Mouse (Mus musculus): Measurements from ENCODE around the gene Vkorc1. TPM values are rescaled to one million over a fixed set of nuclear protein-coding genes. Genes with fewer than 3 reads are reported as not detected.

Gene Vkorc1
- polyA plus RNA-seq, 1 experiment from 2014 or later, result 44.6 TPM

GRCm38 (mm10) chr7:127858258-127858657 is 37.2 kb downstream of the Vkorc1 start:
- 93% methylated on average over 6 of the region's 6 CpGs for WGBS
- no peak for DNase-seq (ENCODE audit: low spot score)
- H3K36me3 ChIP-seq, result peaks cover 4% of the 10 kb centered on the region; the same call in 1 of the 2 replicates
- H3K9me3 ChIP-seq (replicated peaks), result no peaks in the 10 kb centered on the region
- no peak overlapping the region for H3K27ac ChIP-seq (replicated peaks)
- no peaks in the 10 kb centered on the region for H3K27me3 ChIP-seq (ENCODE audit: low read depth, poor library complexity, severe bottlenecking)
- no peak overlapping the region for H3K4me3 ChIP-seq
- H3K4me1 ChIP-seq, result no peaks in the 10 kb centered on the region

- no peaks in the 10 kb centered on the region for H3K4me1 ChIP-seq
- H3K27me3 ChIP-seq (ENCODE audit: low read depth, poor library complexity, severe bottlenecking), result no peaks in the 10 kb centered on the region
- H3K27ac ChIP-seq (replicated peaks), result no peak overlapping the region
- H3K36me3 ChIP-seq, result peaks cover 9% of the 10 kb centered on the region; the same call in 1 of the 2 replicates
- H3K9me3 ChIP-seq (replicated peaks), result no peaks in the 10 kb centered on the region
- 82% methylated on average over 5 of the region's 5 CpGs for WGBS
- no peak overlapping the region for H3K4me3 ChIP-seq
- DNase-seq (ENCODE audit: low spot score), result no peak
Measured at GRCm38 (mm10) chr7:127850906-127851305, 44.5 kb downstream of the Vkorc1 start.

DNA sequence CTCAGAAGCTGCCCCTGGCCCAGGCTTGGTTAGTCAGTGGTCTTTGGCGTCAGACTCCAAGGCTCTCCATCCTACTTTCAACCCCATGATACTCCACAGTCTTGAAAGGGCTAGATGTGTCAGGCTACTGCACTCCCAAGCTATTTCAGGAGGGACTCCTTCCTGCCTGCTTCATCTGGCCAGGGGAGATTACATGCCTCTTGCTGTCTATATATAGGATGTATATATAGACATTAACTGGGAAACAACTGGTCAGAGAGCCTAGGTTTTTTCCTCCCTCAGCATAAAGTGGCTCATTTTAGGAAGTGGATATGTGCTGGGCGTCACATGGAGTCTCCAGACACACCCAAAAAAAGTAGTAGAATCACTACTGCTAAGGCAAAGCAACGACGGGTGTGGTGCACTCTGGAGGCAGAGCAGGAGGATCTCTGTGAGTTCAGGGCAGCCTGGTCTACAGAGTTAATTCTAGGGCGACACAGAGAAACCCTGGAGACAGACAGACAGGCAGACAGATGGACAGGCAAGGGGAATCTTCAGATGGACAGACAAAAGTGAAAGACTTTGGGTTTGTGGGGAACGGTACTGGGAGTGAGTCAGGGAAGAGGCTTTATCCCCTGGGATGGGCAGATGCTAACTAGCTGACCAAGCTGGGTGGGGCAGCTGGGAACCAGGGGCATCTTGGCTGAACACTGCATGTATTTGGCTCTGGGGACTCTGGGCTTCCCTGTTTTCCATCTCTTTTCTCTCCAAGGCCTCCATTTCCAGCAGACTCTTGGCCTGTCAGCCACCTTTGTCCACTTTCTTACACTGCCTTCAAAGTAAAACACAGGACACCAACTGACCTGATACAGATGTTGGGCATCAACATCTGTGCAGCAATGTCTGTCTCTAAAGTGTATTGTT is 45.2 kb downstream of the Vkorc1 start:
- Histone ChIP-seq H3K27ac (replicated peaks) (no peak overlapping the region), H3K9me3 (replicated peaks) (no peaks in the 10 kb centered on the region), H3K4me3 (no peak overlapping the region), H3K36me3 (peaks cover 9% of the 10 kb centered on the region; the same call in 1 of the 2 replicates), H3K4me1 (no peaks in the 10 kb centered on the region), H3K27me3 (ENCODE audit: low read depth, poor library complexity, severe bottlenecking) (no peaks in the 10 kb centered on the region)
- 78% methylated on average over 6 of the region's 6 CpGs for WGBS
- DNase-seq (ENCODE audit: low spot score), result no peak

Other genes with a start within 250 kb of the Vkorc1 start
- gene Bcl7c, start 186.7 kb downstream of the Vkorc1 start, polyA plus RNA-seq (2016; fragmentation: Nextera tagmentation; extraction: Ambion mirVana), result 47.8 and 48.9 TPM in 2 replicates
- 5.1 and 5.2 TPM in 2 replicates for gene Ctf1, start 182.9 kb downstream of the Vkorc1 start, polyA plus RNA-seq (2016; fragmentation: Nextera tagmentation; extraction: Ambion mirVana)
- 0.22 and 0.36 TPM in 2 replicates for gene Ctf2, start 163.5 kb downstream of the Vkorc1 start, polyA plus RNA-seq (2016; fragmentation: Nextera tagmentation; extraction: Ambion mirVana)
- gene Fbxl19, start 151.1 kb downstream of the Vkorc1 start, polyA plus RNA-seq (2016; fragmentation: Nextera tagmentation; extraction: Ambion mirVana), result 7.9 and 8.3 TPM in 2 replicates
- gene Orai3, start 125.8 kb downstream of the Vkorc1 start, polyA plus RNA-seq (2016; fragmentation: Nextera tagmentation; extraction: Ambion mirVana), result 8.3 and 10.1 TPM in 2 replicates
- 13.4 and 14.7 TPM in 2 replicates for gene Setd1a, start 118.9 kb downstream of the Vkorc1 start, polyA plus RNA-seq (2016; fragmentation: Nextera tagmentation; extraction: Ambion mirVana)
- 0.35 TPM in 1 of 2 replicates, not detected in the other for gene Gm49388, start 110.0 kb downstream of the Vkorc1 start, polyA plus RNA-seq (2016; fragmentation: Nextera tagmentation; extraction: Ambion mirVana)
- 5.0 and 7.2 TPM in 2 replicates for gene Hsd3b7, start 95.0 kb downstream of the Vkorc1 start, polyA plus RNA-seq (2016; fragmentation: Nextera tagmentation; extraction: Ambion mirVana)
- gene Stx4a, start 71.3 kb downstream of the Vkorc1 start, polyA plus RNA-seq (2016; fragmentation: Nextera tagmentation; extraction: Ambion mirVana), result 19.5 and 21.6 TPM in 2 replicates
- 5.4 and 9.7 TPM in 2 replicates for gene Stx1b, start 71.1 kb downstream of the Vkorc1 start, polyA plus RNA-seq (2016; fragmentation: Nextera tagmentation; extraction: Ambion mirVana)
- 17.2 and 18.7 TPM in 2 replicates for gene Zfp646, start 19.4 kb downstream of the Vkorc1 start, polyA plus RNA-seq (2016; fragmentation: Nextera tagmentation; extraction: Ambion mirVana)
- 41.5 and 47.3 TPM in 2 replicates for gene Zfp668, start 18.8 kb downstream of the Vkorc1 start, polyA plus RNA-seq (2016; fragmentation: Nextera tagmentation; extraction: Ambion mirVana)
- 0.52 and 0.68 TPM in 2 replicates for gene Prss53, start 4.6 kb downstream of the Vkorc1 start, polyA plus RNA-seq (2016; fragmentation: Nextera tagmentation; extraction: Ambion mirVana)
- not detected in 2 replicates for gene Gm21974, start 163 bp downstream of the Vkorc1 start, polyA plus RNA-seq (2016; fragmentation: Nextera tagmentation; extraction: Ambion mirVana)
- gene Bckdk, start 8.5 kb upstream of the Vkorc1 start, polyA plus RNA-seq (2016; fragmentation: Nextera tagmentation; extraction: Ambion mirVana), result 128 and 130 TPM in 2 replicates
- gene Kat8, start 16.9 kb upstream of the Vkorc1 start, polyA plus RNA-seq (2016; fragmentation: Nextera tagmentation; extraction: Ambion mirVana), result 51.1 and 52.4 TPM in 2 replicates
- 1.6 and 2.1 TPM in 2 replicates for gene Prss8, start 34.5 kb upstream of the Vkorc1 start, polyA plus RNA-seq (2016; fragmentation: Nextera tagmentation; extraction: Ambion mirVana)
- gene Prss36, start 51.1 kb upstream of the Vkorc1 start, polyA plus RNA-seq (2016; fragmentation: Nextera tagmentation; extraction: Ambion mirVana), result 11.0 and 13.0 TPM in 2 replicates
- gene Fus, start 71.8 kb upstream of the Vkorc1 start, polyA plus RNA-seq (2016; fragmentation: Nextera tagmentation; extraction: Ambion mirVana), result 336 and 358 TPM in 2 replicates
- gene Pycard, start 98.2 kb upstream of the Vkorc1 start, polyA plus RNA-seq (2016; fragmentation: Nextera tagmentation; extraction: Ambion mirVana), result 6.1 and 7.5 TPM in 2 replicates
- not detected in 2 replicates for gene Trim72, start 108.3 kb upstream of the Vkorc1 start, polyA plus RNA-seq (2016; fragmentation: Nextera tagmentation; extraction: Ambion mirVana)
- 0.48 and 0.68 TPM in 2 replicates for gene Itgam, start 167.0 kb upstream of the Vkorc1 start, polyA plus RNA-seq (2016; fragmentation: Nextera tagmentation; extraction: Ambion mirVana)
- gene Gm49368, start 167.1 kb upstream of the Vkorc1 start, polyA plus RNA-seq (2016; fragmentation: Nextera tagmentation; extraction: Ambion mirVana), result not detected in 2 replicates
- gene Itgax, start 233.9 kb upstream of the Vkorc1 start, polyA plus RNA-seq (2016; fragmentation: Nextera tagmentation; extraction: Ambion mirVana), result not detected in 2 replicates

Data from midbrain, embryonic 10.5 days (tissue).